Mouse (Mus musculus) cerebellum, adult 8-10 months (tissue): Measurements from ENCODE around the gene Kdm4b.

ENCODE experiments used
- DNase-seq: peaks from one replicate; pipeline ENCODE4 v3.0.0; 2022

Kdm4b gene

GRCm38 (mm10) chr17:56393889-56394288 is 68.0 kb downstream of the Kdm4b start:
- no peak for DNase-seq

GRCm38 (mm10) chr17:56396051-56396450 is 70.2 kb downstream of the Kdm4b start:
- DNase-seq: no peak

- DNase-seq: no peak
Observed at GRCm38 (mm10) chr17:56400221-56400620, 74.4 kb downstream of the Kdm4b start.

- peak; percentile 77 for DNase-seq
Observed at GRCm38 (mm10) chr17:56401051-56401521, 75.2 kb downstream of the Kdm4b start.

GRCm38 (mm10) chr17:56405341-56405740 is 79.5 kb downstream of the Kdm4b start:
- DNase-seq: no peak

- DNase-seq: no peak
Observed at GRCm38 (mm10) chr17:56405856-56406840, 80.3 kb downstream of the Kdm4b start.

GRCm38 (mm10) chr17:56406878-56407277 is 81.0 kb downstream of the Kdm4b start:
- no peak for DNase-seq

GRCm38 (mm10) chr17:56407379-56407778 is 81.5 kb downstream of the Kdm4b start:
- DNase-seq: no peak

- DNase-seq: no peak
Observed at GRCm38 (mm10) chr17:56408965-56409625, 83.2 kb downstream of the Kdm4b start.

- no peak for DNase-seq
Observed at GRCm38 (mm10) chr17:56409759-56410158, 83.9 kb downstream of the Kdm4b start.

- no peak for DNase-seq
Observed at GRCm38 (mm10) chr17:56411437-56411836, 85.6 kb downstream of the Kdm4b start.

GRCm38 (mm10) chr17:56413113-56413512 is 87.3 kb downstream of the Kdm4b start:
- peak; percentile 74 for DNase-seq

GRCm38 (mm10) chr17:56414785-56415184 is 88.9 kb downstream of the Kdm4b start:
- DNase-seq: no peak

GRCm38 (mm10) chr17:56418304-56418703 is 92.4 kb downstream of the Kdm4b start:
- no peak for DNase-seq

- no peak for DNase-seq
Observed at GRCm38 (mm10) chr17:56420022-56420421, 94.2 kb downstream of the Kdm4b start.

GRCm38 (mm10) chr17:56424726-56425583 is 99.1 kb downstream of the Kdm4b start:
- peak; percentile 49 for DNase-seq

- DNase-seq: peak; percentile 86
Observed at GRCm38 (mm10) chr17:56425584-56425914, 99.7 kb downstream of the Kdm4b start.

GRCm38 (mm10) chr17:56425941-56426340 is 100.1 kb downstream of the Kdm4b start:
- DNase-seq: no peak

- DNase-seq: no peak
Observed at GRCm38 (mm10) chr17:56427857-56428256, 102.0 kb downstream of the Kdm4b start.

- no peak for DNase-seq
Observed at GRCm38 (mm10) chr17:56431582-56431981, 105.7 kb downstream of the Kdm4b start.

- DNase-seq: no peak
Observed at GRCm38 (mm10) chr17:56439731-56440460, 114.0 kb downstream of the Kdm4b start.

GRCm38 (mm10) chr17:56442316-56442715 is 116.5 kb downstream of the Kdm4b start:
- DNase-seq: no peak
